Mouse (Mus musculus) left cerebral cortex, postnatal 4 days (tissue): ENCODE data around the gene Slc38a1. TPM values are rescaled to one million over a fixed set of nuclear protein-coding genes. Genes with fewer than 3 reads are reported as not detected.

Experiments used
- DNase-seq: peaks from one replicate; pipeline ENCODE4 v3.0.0-alpha.2; 2022
- intact Hi-C: fragments of 180-260 bp; cut with DNase I; formaldehyde crosslinking; loops from one replicate; pipeline ENCODE4 v1.15.1; 2025
- total RNA-seq, 2 experiments: library from RNA; stranded (reverse); gene quantifications; 2 replicates each; pipeline ENCODE4 v1.2.3; 2021

Slc38a1 gene
- total RNA-seq, 2 experiments from 2014 or later: 116 to 118 TPM

DNA sequence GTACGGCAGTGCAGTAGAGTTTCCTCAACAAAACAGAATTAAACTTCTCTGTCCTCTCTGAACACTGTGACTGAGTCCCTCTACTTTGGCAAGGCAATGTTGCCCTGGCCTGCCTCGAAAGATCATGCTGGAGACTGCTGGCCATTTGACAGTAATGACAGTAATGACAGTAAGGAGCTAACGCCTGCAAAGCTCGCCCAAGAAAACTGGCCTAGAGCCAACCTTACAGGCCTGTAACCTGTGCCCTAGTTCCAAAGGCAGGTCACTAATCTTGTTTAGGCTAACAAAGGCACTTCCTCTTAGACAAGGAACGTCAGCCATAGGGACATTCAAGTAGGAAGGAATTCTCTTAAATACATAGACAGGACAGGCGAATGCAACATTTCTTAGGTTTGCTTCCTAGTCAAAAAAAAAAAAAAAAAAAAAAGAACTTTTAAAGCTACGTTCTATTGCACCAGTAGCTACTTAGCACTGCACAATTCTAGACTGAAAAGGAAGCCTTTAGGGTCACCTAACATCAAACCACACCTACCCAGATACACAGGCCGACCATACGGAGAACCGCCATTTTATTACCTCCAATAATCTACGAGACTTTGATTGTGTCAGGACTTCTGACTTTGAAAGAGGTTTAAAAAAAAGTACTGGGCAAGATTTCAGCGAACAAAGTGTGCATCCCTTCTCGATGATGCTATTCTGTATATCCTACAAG is 74.3 kb downstream of the Slc38a1 start:
- intact Hi-C loops: no loop called here
- DNase-seq: no peak

DNA sequence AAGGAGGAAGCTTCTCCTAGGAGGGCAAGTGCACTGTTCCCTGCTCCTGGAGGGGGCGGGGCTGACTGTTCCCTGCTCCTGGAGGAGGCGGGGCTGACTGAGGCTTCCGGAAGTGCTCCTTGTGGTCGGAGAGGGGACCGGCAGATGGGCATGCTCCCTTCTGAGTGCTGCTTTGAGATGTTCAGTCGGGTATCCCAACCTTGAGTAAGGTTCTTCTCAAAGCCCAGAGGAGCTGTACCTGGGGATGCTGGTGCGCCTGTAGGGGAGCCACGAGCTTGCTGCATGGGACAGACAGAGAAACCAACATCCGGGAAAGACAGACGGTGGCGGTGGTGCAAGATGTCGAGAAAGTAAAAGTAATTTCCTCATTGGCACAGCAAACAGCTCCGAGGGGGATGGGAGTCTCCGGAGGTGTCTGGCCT is 75.9 kb downstream of the Slc38a1 start:
- intact Hi-C loops: no loop called here
- peak; percentile 26 for DNase-seq

DNA sequence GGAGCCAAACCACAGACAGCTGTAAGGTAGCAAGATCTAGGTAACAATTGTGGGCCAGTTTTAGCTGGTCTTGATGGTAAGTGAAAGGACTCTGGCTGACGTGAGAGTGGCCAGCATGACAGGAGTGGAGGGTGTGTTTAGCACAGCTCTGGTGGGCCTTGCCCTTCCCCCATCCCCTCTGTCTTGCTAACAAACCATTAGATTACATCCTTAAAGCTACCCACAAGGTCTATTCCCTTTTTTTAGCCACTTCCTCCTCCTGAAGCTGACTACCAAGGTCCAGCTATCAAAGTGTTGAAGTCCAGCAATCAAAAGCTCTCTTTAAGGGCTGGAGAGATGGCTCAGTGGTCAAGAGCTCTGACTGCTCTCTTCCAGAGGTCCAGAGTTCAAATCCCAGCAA is 78.9 kb downstream of the Slc38a1 start:
- intact Hi-C loops: no loop called here
- no peak for DNase-seq

DNA sequence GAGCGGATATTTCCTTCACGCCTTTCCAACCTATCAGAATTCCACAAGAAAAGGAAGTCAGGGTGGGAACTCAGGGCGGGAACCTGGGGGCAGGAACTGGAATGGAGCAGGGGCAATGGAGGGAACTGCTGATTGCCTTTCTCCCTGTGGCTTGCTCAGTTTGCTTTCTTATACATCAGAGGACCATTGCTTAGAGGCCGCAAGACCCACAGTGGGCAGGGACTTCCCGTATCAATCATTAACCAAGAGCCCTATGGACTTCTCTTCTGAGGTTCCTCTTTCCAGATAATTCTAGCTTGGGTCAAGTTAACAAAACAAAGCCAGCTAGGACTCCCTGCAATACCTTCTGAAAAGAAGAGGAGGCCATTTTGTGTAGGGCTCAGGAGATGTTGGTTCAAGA is 80.2 kb downstream of the Slc38a1 start:
- intact Hi-C loops: no loop called here
- no peak for DNase-seq

DNA sequence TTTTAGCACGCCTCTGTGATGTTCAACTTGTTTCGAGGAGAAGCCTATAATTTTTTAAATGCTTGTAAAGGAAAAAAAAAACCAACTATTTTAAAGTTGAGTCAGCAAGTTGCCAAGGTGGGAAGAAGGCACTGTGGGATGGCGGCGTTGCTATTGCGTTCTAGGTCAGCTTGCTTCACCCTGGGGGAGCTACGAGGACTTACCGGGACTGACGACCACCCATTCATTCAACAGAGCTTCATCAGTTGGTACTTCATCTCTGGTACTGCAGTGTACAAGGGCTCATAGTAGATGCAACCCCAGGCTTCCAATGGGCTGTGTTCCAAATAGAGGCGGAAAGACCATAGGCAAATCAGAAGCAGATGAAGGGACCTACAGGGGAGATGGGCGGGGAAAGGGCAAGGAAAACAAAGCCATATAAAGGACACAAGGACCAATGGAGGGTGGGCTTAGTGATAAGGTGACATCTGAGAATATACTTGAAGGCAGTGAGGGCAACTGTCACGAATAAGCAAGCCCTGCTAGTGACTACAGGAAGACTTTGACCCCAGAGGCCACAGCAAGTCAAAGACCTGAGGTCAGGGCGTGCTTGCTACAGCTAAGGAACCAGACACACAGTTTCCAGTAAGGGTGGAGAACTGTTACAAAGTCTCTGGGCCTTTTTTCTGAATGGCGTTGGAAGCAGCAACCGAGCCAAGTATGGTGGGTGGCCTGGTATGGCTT is 82.0 kb downstream of the Slc38a1 start:
- intact Hi-C loops: no loop called here
- no peak for DNase-seq

DNA sequence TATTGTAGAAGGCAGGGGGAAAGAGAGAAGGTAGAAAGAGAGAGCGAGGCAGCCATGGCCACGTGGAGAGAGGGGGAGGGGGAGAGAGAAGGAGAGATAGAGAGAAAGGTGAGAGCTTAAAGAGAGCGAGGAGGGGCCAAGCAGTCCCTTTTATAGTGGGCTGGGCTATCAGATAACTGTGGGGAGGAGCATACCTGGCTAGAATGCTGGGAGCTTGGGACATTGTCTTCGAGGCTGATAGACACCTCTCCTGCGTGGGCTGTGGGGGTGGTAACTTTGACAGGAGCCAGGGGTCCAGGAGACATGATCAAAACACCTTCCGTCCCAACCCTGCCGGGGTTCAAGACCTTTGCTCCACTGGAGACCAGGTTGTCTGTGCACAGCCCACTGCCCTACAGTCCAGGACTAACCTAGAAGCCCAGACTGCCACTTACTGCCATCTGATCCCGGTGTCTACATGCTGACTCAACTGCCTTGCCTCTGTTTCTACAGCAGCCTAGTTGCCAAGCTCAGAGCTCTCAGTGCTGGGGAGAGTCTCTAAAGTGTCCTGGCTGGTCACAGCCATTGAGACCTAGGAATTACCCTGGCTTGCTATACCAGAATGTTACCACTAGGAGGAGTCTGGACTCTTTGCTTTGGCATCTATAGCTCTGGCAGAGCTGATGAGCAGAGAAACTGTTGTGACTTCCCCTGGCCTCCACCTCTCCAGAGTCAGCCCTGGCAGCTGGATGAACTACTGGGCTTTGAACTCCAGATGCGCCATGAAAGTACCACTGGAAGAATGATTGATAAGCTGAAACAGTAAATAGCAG is 90.9 kb downstream of the Slc38a1 start:
- DNase-seq: peak; percentile 33
- intact Hi-C loops: no loop called here

DNA sequence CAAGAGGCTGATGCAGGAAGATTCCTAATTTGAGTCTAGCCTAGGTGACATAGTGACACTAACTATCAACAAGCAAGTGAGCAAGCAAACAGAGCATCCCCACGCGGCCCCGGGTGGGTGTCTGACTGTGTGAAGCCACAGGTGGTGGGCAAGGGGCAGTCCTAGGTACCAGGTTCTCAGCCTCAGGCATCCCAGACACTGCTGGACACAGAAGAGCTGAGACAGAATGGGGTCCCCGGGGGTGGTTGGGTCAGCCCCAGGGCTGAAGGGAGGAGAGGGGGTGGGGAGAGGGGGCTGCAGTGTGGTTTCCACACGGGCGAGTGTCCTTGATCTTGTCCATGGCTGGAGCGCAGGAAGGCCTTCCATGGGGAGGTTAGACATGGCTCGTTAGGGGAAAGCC is 91.6 kb downstream of the Slc38a1 start:
- intact Hi-C loops: no loop called here
- DNase-seq: no peak

DNA sequence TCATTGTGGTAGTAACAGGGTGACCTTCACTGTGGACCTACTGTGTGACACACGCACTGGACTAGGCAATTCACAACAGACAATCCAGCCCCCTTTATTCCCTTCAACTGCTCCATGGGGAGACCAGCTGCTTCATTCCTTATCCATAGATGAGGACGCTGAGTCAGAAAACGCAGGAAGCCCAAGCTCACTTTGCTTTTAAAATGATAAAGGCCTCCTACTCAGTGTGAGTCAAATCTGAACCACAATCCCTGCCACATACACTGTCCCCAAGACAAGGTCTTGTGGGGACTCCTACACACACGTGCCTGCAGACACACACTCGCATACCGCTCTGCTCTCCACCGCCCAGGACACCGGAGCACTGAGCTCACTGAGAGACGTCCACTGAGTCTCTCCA is 94.3 kb downstream of the Slc38a1 start:
- intact Hi-C loops: loop anchor here (10.0 kb wide), 2 partner anchors 406 to 636 kb away; no protein-coding TSS in a partner anchor
- DNase-seq: no peak

DNA sequence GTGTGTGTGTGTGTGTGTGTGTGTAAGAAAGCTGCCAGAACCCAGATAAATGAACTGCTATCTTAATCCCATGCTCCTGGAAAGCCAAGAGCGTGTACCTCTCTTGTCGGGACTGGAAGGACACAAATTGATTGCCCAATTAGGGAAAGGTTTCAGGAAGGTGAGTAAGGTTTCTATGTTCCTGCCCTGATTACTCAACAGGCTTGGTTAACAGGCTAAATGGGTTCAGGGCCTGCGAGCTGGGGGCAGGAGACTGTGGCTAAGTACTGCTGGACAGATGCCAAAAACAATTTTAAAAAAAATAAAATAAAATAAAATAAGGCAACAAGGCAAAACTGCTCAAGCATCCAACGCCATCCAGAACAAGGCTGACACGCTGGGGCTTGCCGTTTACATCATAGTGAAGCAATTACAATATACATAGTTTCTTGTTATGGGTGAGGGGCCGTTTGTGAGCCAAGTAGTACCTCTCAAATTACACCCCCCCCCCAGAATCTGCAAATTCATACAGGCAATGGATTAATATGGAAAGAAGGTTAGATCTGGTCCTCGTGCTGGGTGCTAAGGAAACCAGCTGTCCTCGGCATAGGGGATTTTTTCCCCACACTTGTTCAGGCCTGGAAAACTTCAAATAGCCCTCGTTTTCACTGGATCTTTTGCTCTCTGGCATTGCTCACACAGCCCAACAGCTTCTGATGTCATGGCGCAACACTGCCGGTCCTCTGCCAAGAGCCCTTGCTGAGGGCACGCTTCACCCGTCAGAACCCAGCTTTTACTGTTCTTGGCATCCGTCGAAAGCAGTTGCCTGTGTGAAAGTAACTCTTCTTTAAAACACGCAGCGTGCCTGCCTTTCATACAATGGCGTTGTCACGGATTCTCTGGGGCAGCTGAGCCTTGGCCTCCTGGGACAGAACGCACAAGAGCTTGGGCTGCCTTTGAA is 95.2 kb downstream of the Slc38a1 start:
- intact Hi-C loops: loop anchor here (10.0 kb wide), 2 partner anchors 407 to 637 kb away; no protein-coding TSS in a partner anchor
- DNase-seq: peak; percentile 79

DNA sequence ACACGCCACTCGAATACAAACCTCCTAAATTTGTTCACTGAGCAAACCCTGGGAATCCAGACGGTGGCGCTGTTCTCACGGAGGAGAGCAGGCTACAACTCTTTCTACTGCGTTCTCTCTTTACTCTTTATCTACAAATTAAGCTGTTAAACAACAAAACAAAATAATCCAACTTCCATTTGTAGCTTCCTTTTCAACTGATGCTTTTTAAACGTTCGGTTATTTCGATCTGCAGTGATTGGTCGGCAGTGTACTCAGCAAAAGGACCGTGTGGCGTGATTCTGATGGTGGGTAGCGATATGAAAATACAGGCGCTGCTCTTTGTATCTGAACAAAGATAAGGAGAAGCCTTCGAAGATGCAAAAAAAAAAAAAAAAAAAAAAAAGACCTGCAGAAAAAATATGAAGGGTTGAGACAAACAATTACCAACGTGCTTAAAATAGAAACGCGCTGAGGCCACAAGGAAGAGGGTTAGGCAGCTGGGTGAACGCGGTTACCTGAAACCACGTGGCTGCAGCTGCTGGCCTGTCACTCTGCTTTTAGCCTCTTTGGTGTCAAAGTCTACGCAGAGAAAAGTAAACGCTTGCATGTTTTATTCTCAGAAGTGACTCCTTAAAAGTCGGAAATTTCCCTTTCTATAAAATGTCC is 99.4 kb downstream of the Slc38a1 start:
- intact Hi-C loops: loop anchor here (5.0 to 10.0 kb wide), 3 partner anchors 124 to 641 kb away; no protein-coding TSS in a partner anchor
- peak; percentile 66 for DNase-seq

DNA sequence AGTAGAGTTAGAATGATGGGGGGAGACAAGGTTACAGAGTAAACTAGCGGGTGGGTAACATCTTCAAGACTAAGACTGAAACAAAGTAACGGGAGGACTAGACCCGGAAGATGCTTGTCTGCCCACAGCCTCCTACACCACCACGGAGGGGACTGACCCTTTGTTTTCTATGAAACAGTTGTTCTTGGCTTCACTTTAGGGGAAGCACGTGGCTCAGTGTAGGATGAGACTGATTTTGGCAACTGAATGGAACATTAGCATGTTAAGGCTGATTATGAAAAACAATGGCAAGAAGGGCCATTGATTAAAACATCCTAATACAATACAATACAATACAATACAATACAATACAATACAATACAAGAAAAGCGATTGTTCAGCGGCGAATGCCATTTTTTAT is 100.6 kb downstream of the Slc38a1 start:
- DNase-seq: no peak
- intact Hi-C loops: loop anchor here (5.0 to 10.0 kb wide), 3 partner anchors 125 to 643 kb away; no protein-coding TSS in a partner anchor

DNA sequence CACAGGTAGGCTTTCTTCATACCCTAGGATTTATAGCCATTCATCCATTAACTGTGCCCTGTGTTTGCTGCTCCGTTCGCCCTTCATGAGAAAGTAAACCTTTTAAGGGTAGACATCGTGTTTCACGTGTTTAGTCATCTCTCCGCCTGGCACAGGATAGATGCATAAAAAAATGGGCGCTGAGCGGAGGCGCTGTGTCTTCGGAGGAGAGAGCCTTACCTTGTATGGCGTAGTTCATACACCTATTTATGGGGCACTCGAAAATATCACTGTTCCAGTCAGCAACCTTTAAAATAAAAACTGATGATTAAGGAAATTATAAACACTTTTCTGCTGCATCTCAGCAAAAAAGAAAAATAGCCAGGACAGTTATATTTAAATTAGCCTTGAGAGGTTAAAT is 105.4 kb downstream of the Slc38a1 start:
- DNase-seq: no peak
- intact Hi-C loops: no loop called here

DNA sequence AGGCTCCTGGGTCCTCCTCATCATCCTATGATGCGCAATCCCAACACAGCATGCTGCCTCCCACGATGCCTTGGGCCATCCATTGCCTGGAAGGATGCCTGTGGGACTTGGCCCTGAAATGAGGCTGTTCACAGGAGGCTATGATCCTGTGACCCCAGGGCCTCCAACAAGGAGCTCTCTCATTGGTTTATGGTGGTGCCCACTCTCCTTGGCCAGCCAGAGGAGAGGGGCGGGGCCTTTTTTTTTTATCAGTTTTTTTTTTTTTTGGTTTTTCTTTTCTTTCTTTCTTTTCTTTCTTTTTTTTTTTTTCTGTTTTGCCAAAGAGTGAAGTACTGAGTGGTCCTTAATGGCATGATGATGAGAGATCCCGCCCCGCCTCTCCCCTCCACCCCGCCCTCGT is 106.3 kb downstream of the Slc38a1 start:
- intact Hi-C loops: no loop called here
- no peak for DNase-seq

DNA sequence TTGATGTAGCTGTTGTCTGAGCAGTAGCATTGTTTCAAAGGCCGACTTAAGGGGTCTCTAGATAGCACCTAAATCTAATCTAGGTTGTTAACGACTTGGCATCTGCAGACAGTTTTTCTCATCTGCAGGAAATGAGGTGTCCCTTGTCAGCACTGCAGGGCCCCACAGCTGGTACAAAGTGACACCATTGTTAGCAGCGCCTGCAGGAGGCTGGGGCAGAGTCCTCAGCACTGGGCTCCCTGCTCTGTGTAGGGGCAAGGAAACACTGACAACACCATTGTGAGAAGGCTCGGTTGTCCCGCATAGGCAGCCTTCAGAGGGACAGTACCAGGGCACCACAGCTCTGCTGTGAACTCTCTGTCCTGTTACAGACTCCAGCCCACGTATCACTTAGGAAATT is 115.0 kb downstream of the Slc38a1 start:
- no peak for DNase-seq

DNA sequence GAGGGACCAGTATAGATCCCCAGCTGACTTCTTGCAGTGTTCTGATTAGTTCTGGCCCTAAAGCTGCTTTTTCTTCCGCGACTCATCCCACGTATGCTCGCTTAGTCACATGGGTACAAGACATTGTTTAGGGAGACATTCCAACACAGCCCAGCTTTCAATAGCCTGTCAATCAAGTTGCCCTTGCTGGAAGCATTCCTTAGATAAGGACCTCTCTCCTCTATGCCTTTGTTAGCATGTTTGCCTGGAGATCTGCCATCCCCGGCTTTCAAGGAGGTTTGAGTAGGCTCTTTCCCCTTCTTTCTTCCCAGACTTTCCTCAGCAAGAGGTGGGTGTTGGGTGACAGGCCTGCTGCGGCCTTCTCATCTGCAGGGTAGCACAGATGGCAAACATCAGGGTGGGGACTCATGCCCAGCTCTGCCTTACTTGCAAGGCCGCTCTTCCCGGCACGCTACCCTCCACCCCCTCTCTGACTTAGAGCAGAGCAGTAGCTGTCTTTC is 118.4 kb downstream of the Slc38a1 start:
- intact Hi-C loops: no loop called here
- no peak for DNase-seq

More for the DNA sequence above, 115.0 kb downstream of the Slc38a1 start:
- intact Hi-C loops: no loop called here
